Mouse (Mus musculus) right cerebral cortex, postnatal 36 days (tissue): ENCODE data around the gene Myo18b.
A peak's percentile ranks its signal among the peaks of the same experiment; 100 is the strongest.

ENCODE experiments used
- DNase-seq, 2 experiments: peaks; one replicate each; pipeline ENCODE4 v3.0.0; 2022; ENCODE audit warnings: low spot score in 2 of 2, mixed read lengths in 1 of 2

Gene Myo18b

GRCm38 (mm10) chr5:112877391-112878115 is 18.6 kb downstream of the Myo18b start:
- no peak for DNase-seq

GRCm38 (mm10) chr5:112876846-112877390 is 19.2 kb downstream of the Myo18b start:
- no peak for DNase-seq

GRCm38 (mm10) chr5:112872999-112873398 is 23.2 kb downstream of the Myo18b start:
- DNase-seq, result no peak

GRCm38 (mm10) chr5:112870729-112871128 is 25.4 kb downstream of the Myo18b start:
- peak; percentile 36 to 56 for DNase-seq

GRCm38 (mm10) chr5:112868620-112869019 is 27.5 kb downstream of the Myo18b start:
- no peak for DNase-seq

GRCm38 (mm10) chr5:112864719-112865367 is 31.3 kb downstream of the Myo18b start:
- no peak for DNase-seq

- peak in 1 of 2 experiments; percentile 23 for DNase-seq
Observed at GRCm38 (mm10) chr5:112859379-112860035, 36.7 kb downstream of the Myo18b start.

- DNase-seq, result peak; percentile 53 to 58
Observed at GRCm38 (mm10) chr5:112853179-112853578, 43.0 kb downstream of the Myo18b start.

- DNase-seq, result no peak
Observed at GRCm38 (mm10) chr5:112851389-112851788, 44.8 kb downstream of the Myo18b start.

- no peak for DNase-seq
Observed at GRCm38 (mm10) chr5:112848586-112849280, 47.4 kb downstream of the Myo18b start.

GRCm38 (mm10) chr5:112847985-112848542 is 48.1 kb downstream of the Myo18b start:
- DNase-seq, result no peak

GRCm38 (mm10) chr5:112846146-112846545 is 50.0 kb downstream of the Myo18b start:
- no peak for DNase-seq

- DNase-seq, result no peak
Observed at GRCm38 (mm10) chr5:112844460-112844859, 51.7 kb downstream of the Myo18b start.

- DNase-seq, result no peak
Observed at GRCm38 (mm10) chr5:112843676-112844257, 52.4 kb downstream of the Myo18b start.

- no peak for DNase-seq
Observed at GRCm38 (mm10) chr5:112842696-112843095, 53.5 kb downstream of the Myo18b start.

GRCm38 (mm10) chr5:112841850-112842249 is 54.3 kb downstream of the Myo18b start:
- no peak for DNase-seq

- no peak for DNase-seq
Observed at GRCm38 (mm10) chr5:112834896-112835295, 61.3 kb downstream of the Myo18b start.

GRCm38 (mm10) chr5:112833866-112834265 is 62.3 kb downstream of the Myo18b start:
- no peak for DNase-seq

- DNase-seq, result peak; percentile 4 to 43
Observed at GRCm38 (mm10) chr5:112825091-112825794, 70.9 kb downstream of the Myo18b start.

- no peak for DNase-seq
Observed at GRCm38 (mm10) chr5:112824376-112824775, 71.8 kb downstream of the Myo18b start.
